Mouse (Mus musculus): ENCODE results near the gene Clip4. TPM values are rescaled to one million over a fixed set of nuclear protein-coding genes. Genes with fewer than 3 reads are reported as not detected.
A peak's percentile ranks its signal among the peaks of the same experiment; 100 is the strongest.
"Not testable (repeated sequence)": the region's sequence is repeated elsewhere in the genome, so short reads cannot be mapped to it uniquely, and the experiment has no call there.

Gene Clip4
- 13.0 and 15.3 TPM in 2 replicates for polyA plus RNA-seq (2014; fragmentation: Nextera tagmentation; extraction: Ambion mirVana)

GRCm38 (mm10) chr17:71768173-71768572, at the start of gene Clip4:
Gene Clip4, plus strand, starts transcription at chr17:71768473.
- H3K4me2 ChIP-seq (ENCODE audit: low read depth, low read length); H3K36me3 ChIP-seq (ENCODE audit: control insufficient read depth, insufficient read depth, low read length); H3K4me1 ChIP-seq (ENCODE audit: control insufficient read depth, insufficient read depth, low read length); H3K4me3 ChIP-seq (ENCODE audit: low read depth, low read length); H3K27ac ChIP-seq (replicated peaks; ENCODE audit: low read depth, low read length); ATAC-seq (ENCODE audit: low read depth); H3K9me3 ChIP-seq (ENCODE audit: control insufficient read depth, low read length); H3K9ac ChIP-seq (ENCODE audit: low read depth, low read length); DNase-seq (ENCODE audit: low spot score); H3K27me3 ChIP-seq (replicated peaks; ENCODE audit: control insufficient read depth, insufficient read depth, low read length): not testable (repeated sequence)
- 55% methylated on average over 1 of the region's 1 CpGs for WGBS

- no peaks in the 10 kb centered on the region for H3K9me3 ChIP-seq (ENCODE audit: control insufficient read depth, low read length)
- no peak overlapping the region for H3K27ac ChIP-seq (replicated peaks; ENCODE audit: low read depth, low read length)
- H3K27me3 ChIP-seq (replicated peaks; ENCODE audit: control insufficient read depth, insufficient read depth, low read length), result no peaks in the 10 kb centered on the region
- H3K9ac ChIP-seq (ENCODE audit: low read depth, low read length), result no peak overlapping the region
- H3K4me2 ChIP-seq (ENCODE audit: low read depth, low read length), result no peak overlapping the region
- H3K36me3 ChIP-seq (ENCODE audit: control insufficient read depth, insufficient read depth, low read length), result no peaks in the 10 kb centered on the region
- no peak overlapping the region for H3K4me3 ChIP-seq (ENCODE audit: low read depth, low read length)
- H3K4me1 ChIP-seq (ENCODE audit: control insufficient read depth, insufficient read depth, low read length), result no peaks in the 10 kb centered on the region
- DNase-seq (ENCODE audit: low spot score) (no peak), ATAC-seq (ENCODE audit: low read depth) (no peak)
Observed at GRCm38 (mm10) chr17:71720434-71720833, 47.8 kb upstream of the Clip4 start.

- no peaks in the 10 kb centered on the region for H3K4me1 ChIP-seq (ENCODE audit: control insufficient read depth, insufficient read depth, low read length)
- DNase-seq (ENCODE audit: low spot score), result no peak
- no peak overlapping the region for H3K4me3 ChIP-seq (ENCODE audit: low read depth, low read length)
- no peak overlapping the region for H3K4me2 ChIP-seq (ENCODE audit: low read depth, low read length)
- no peak overlapping the region for H3K9ac ChIP-seq (ENCODE audit: low read depth, low read length)
- H3K36me3 ChIP-seq (ENCODE audit: control insufficient read depth, insufficient read depth, low read length), result no peaks in the 10 kb centered on the region
- WGBS, result 50% methylated on average over 3 of the region's 3 CpGs
- ATAC-seq (ENCODE audit: low read depth), result no peak
- H3K27ac ChIP-seq (replicated peaks; ENCODE audit: low read depth, low read length), result no peak overlapping the region
- no peaks in the 10 kb centered on the region for H3K27me3 ChIP-seq (replicated peaks; ENCODE audit: control insufficient read depth, insufficient read depth, low read length)
- H3K9me3 ChIP-seq (ENCODE audit: control insufficient read depth, low read length), result no peaks in the 10 kb centered on the region
Observed at GRCm38 (mm10) chr17:71721019-71721418, 47.3 kb upstream of the Clip4 start.

GRCm38 (mm10) chr17:71730655-71731054, 37.6 kb upstream of the Clip4 start:
- H3K4me2 ChIP-seq (ENCODE audit: low read depth, low read length), result no peak overlapping the region
- no peaks in the 10 kb centered on the region for H3K4me1 ChIP-seq (ENCODE audit: control insufficient read depth, insufficient read depth, low read length)
- H3K27me3 ChIP-seq (replicated peaks; ENCODE audit: control insufficient read depth, insufficient read depth, low read length), result no peaks in the 10 kb centered on the region
- no peak overlapping the region for H3K9ac ChIP-seq (ENCODE audit: low read depth, low read length)
- WGBS, result 62% methylated on average over 2 of the region's 2 CpGs
- H3K36me3 ChIP-seq (ENCODE audit: control insufficient read depth, insufficient read depth, low read length), result no peaks in the 10 kb centered on the region
- H3K4me3 ChIP-seq (ENCODE audit: low read depth, low read length), result no peak overlapping the region
- no peak for DNase-seq (ENCODE audit: low spot score)
- H3K27ac ChIP-seq (replicated peaks; ENCODE audit: low read depth, low read length), result no peak overlapping the region
- H3K9me3 ChIP-seq (ENCODE audit: control insufficient read depth, low read length), result no peaks in the 10 kb centered on the region
- ATAC-seq (ENCODE audit: low read depth), result no peak

- ATAC-seq (ENCODE audit: low read depth), result no peak
- 57% methylated on average over 3 of the region's 3 CpGs for WGBS
- H3K9ac ChIP-seq (ENCODE audit: low read depth, low read length), result no peak overlapping the region
Observed at GRCm38 (mm10) chr17:71736442-71736841, 31.8 kb upstream of the Clip4 start.

GRCm38 (mm10) chr17:71742156-71742555, 26.1 kb upstream of the Clip4 start:
- no peaks in the 10 kb centered on the region for H3K27me3 ChIP-seq (replicated peaks; ENCODE audit: control insufficient read depth, insufficient read depth, low read length)
- no peak overlapping the region for H3K4me2 ChIP-seq (ENCODE audit: low read depth, low read length)
- H3K9me3 ChIP-seq (ENCODE audit: control insufficient read depth, low read length), result no peaks in the 10 kb centered on the region
- H3K4me3 ChIP-seq (ENCODE audit: low read depth, low read length), result no peak overlapping the region
- DNase-seq (ENCODE audit: low spot score) (no peak), ATAC-seq (ENCODE audit: low read depth) (no peak)
- H3K4me1 ChIP-seq (ENCODE audit: control insufficient read depth, insufficient read depth, low read length), result no peaks in the 10 kb centered on the region
- H3K36me3 ChIP-seq (ENCODE audit: control insufficient read depth, insufficient read depth, low read length), result no peaks in the 10 kb centered on the region
- 81% methylated on average over 3 of the region's 3 CpGs for WGBS
- H3K27ac ChIP-seq (replicated peaks; ENCODE audit: low read depth, low read length), result no peak overlapping the region
- no peak overlapping the region for H3K9ac ChIP-seq (ENCODE audit: low read depth, low read length)

More at GRCm38 (mm10) chr17:71736442-71736841, 31.8 kb upstream of the Clip4 start:
- H3K27me3 ChIP-seq (replicated peaks; ENCODE audit: control insufficient read depth, insufficient read depth, low read length), result no peaks in the 10 kb centered on the region
- no peak overlapping the region for H3K4me3 ChIP-seq (ENCODE audit: low read depth, low read length)
- no peaks in the 10 kb centered on the region for H3K36me3 ChIP-seq (ENCODE audit: control insufficient read depth, insufficient read depth, low read length)
- no peaks in the 10 kb centered on the region for H3K4me1 ChIP-seq (ENCODE audit: control insufficient read depth, insufficient read depth, low read length)
- DNase-seq (ENCODE audit: low spot score), result no peak
- H3K27ac ChIP-seq (replicated peaks; ENCODE audit: low read depth, low read length), result no peak overlapping the region
- H3K9me3 ChIP-seq (ENCODE audit: control insufficient read depth, low read length), result no peaks in the 10 kb centered on the region
- H3K4me2 ChIP-seq (ENCODE audit: low read depth, low read length), result no peak overlapping the region

GRCm38 (mm10) chr17:71742935-71743334, 25.3 kb upstream of the Clip4 start:
- H3K27ac ChIP-seq (replicated peaks; ENCODE audit: low read depth, low read length), result no peak overlapping the region; the same call in 1 of the 2 replicates
- H3K4me2 ChIP-seq (ENCODE audit: low read depth, low read length), result no peak overlapping the region
- no peaks in the 10 kb centered on the region for H3K4me1 ChIP-seq (ENCODE audit: control insufficient read depth, insufficient read depth, low read length)
- H3K9me3 ChIP-seq (ENCODE audit: control insufficient read depth, low read length), result no peaks in the 10 kb centered on the region
- H3K4me3 ChIP-seq (ENCODE audit: low read depth, low read length), result no peak overlapping the region
- no peaks in the 10 kb centered on the region for H3K36me3 ChIP-seq (ENCODE audit: control insufficient read depth, insufficient read depth, low read length)
- WGBS, result 35% methylated on average over 5 of the region's 5 CpGs
- no peak for ATAC-seq (ENCODE audit: low read depth)
- peak; percentile 65 for DNase-seq (ENCODE audit: low spot score)
- H3K9ac ChIP-seq (ENCODE audit: low read depth, low read length), result no peak overlapping the region
- H3K27me3 ChIP-seq (replicated peaks; ENCODE audit: control insufficient read depth, insufficient read depth, low read length), result no peaks in the 10 kb centered on the region

- ATAC-seq (ENCODE audit: low read depth), result no peak
Observed at GRCm38 (mm10) chr17:71746114-71746513, 22.2 kb upstream of the Clip4 start.

GRCm38 (mm10) chr17:71747561-71747960, 20.7 kb upstream of the Clip4 start:
- DNase-seq (ENCODE audit: low spot score) (no peak), ATAC-seq (ENCODE audit: low read depth) (no peak)
- no peaks in the 10 kb centered on the region for H3K9me3 ChIP-seq (ENCODE audit: control insufficient read depth, low read length)
- WGBS, result 79% methylated on average over 8 of the region's 8 CpGs
- no peak overlapping the region for H3K4me2 ChIP-seq (ENCODE audit: low read depth, low read length)
- no peaks in the 10 kb centered on the region for H3K27me3 ChIP-seq (replicated peaks; ENCODE audit: control insufficient read depth, insufficient read depth, low read length)
- H3K4me1 ChIP-seq (ENCODE audit: control insufficient read depth, insufficient read depth, low read length), result no peaks in the 10 kb centered on the region
- no peak overlapping the region for H3K9ac ChIP-seq (ENCODE audit: low read depth, low read length)
- no peak overlapping the region for H3K4me3 ChIP-seq (ENCODE audit: low read depth, low read length)
- no peaks in the 10 kb centered on the region for H3K36me3 ChIP-seq (ENCODE audit: control insufficient read depth, insufficient read depth, low read length)
- H3K27ac ChIP-seq (replicated peaks; ENCODE audit: low read depth, low read length), result no peak overlapping the region

More at GRCm38 (mm10) chr17:71746114-71746513, 22.2 kb upstream of the Clip4 start:
- Histone ChIP-seq H3K4me1 (ENCODE audit: control insufficient read depth, insufficient read depth, low read length) (no peaks in the 10 kb centered on the region), H3K4me3 (ENCODE audit: low read depth, low read length) (no peak overlapping the region), H3K27me3 (replicated peaks; ENCODE audit: control insufficient read depth, insufficient read depth, low read length) (no peaks in the 10 kb centered on the region), H3K36me3 (ENCODE audit: control insufficient read depth, insufficient read depth, low read length) (no peaks in the 10 kb centered on the region), H3K4me2 (ENCODE audit: low read depth, low read length) (no peak overlapping the region), H3K9me3 (ENCODE audit: control insufficient read depth, low read length) (no peaks in the 10 kb centered on the region), H3K9ac (ENCODE audit: low read depth, low read length) (no peak overlapping the region), H3K27ac (replicated peaks; ENCODE audit: low read depth, low read length) (no peak overlapping the region)
- no peak for DNase-seq (ENCODE audit: low spot score)
- WGBS, result 77% methylated on average over 9 of the region's 9 CpGs

All from embryonic facial prominence, embryonic 14.5 days (tissue).